14 mouse cellular contexts compared by ENCODE assay signal in the genomic region with DNA sequence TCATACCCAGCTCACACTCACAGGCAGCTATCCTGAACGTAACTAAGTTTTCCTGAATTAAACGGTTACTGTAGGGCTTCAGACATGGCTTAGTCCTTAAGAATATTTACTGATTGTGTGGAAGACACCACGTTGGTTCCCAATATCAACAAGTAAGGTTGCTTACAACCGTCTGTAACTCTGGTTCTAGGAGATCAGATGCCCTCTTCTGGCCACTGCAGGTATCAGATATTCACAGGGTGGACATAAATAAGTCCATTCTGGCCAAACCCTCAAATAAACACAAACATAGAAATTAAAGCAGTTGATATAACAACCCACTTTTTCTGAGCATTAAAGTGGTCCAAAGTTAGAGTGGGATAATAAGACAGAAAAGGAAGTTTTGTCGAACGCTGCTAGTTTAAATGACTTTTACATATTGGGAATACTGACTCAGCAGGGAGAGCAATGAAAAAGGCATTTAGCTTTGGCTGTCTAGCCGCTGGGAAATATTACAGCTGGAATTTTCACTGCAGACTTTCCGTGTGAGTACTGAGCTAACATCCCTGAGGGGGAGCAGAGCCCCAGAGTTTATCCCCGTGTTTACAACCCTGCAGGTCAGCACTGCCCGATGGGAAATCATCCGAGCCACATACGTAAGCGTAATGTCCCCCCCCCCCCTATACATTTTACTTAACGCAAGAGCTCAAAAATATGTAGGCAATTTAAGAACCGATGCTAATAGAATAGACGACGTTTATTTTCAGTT.
DNase-seq lines count a peak whose midpoint lies in the region; ATAC-seq and TF ChIP-seq lines count a peak whose summit lies in the region.
"Had no signal": no experiment of that assay in that cellular context is flagged by ENCODE, and none has a peak within 500 bp of the region (broad histone marks: within the 10 kb centered on the region; RNA-seq: fewer than 3 reads in every experiment).

No protein-coding gene starts in this region.

- H3K27me3 ChIP-seq in heart, adult 2 months (ENCODE audit: control insufficient read depth, insufficient read depth, low read length), result no peaks in the 10 kb centered on the region
- no peaks in the 10 kb centered on the region for H3K27me3 ChIP-seq in heart, embryonic 10.5 days (ENCODE audit: insufficient read depth, poor library complexity, severe bottlenecking)
- H3K27me3 ChIP-seq in midbrain, postnatal 0 days (ENCODE audit: insufficient read depth, low read length), result no peaks in the 10 kb centered on the region
- no peaks in the 10 kb centered on the region for H3K27me3 ChIP-seq in midbrain, embryonic 15.5 days (replicated peaks)
- H3K27me3 ChIP-seq in intestine, embryonic 16.5 days (replicated peaks; ENCODE audit: control insufficient read depth, insufficient read depth, low read length), result no peaks in the 10 kb centered on the region
- no peaks in the 10 kb centered on the region for H3K27me3 ChIP-seq in stomach, embryonic 16.5 days (ENCODE audit: control insufficient read depth, insufficient read depth, low read length)
- no peaks in the 10 kb centered on the region for H3K27me3 ChIP-seq in forebrain, postnatal 0 days (ENCODE audit: insufficient read depth, low read length)
- H3K27me3 ChIP-seq: liver, embryonic 13.5 days had no signal

- no peaks in the 10 kb centered on the region for H3K36me3 ChIP-seq in heart, adult 2 months (ENCODE audit: control insufficient read depth, insufficient read depth, low read length)
- H3K36me3 ChIP-seq in heart, embryonic 10.5 days, result no peaks in the 10 kb centered on the region
- no peaks in the 10 kb centered on the region for H3K36me3 ChIP-seq in midbrain, postnatal 0 days (ENCODE audit: insufficient read depth, low read length)
- H3K36me3 ChIP-seq in midbrain, embryonic 15.5 days (replicated peaks), result no peaks in the 10 kb centered on the region
- H3K36me3 ChIP-seq in intestine, embryonic 16.5 days (ENCODE audit: control insufficient read depth, insufficient read depth, low read length), result no peaks in the 10 kb centered on the region
- H3K36me3 ChIP-seq in stomach, embryonic 16.5 days (ENCODE audit: control insufficient read depth, insufficient read depth, low read length), result no peaks in the 10 kb centered on the region
- H3K36me3 ChIP-seq in forebrain, postnatal 0 days (ENCODE audit: insufficient read depth), result no peaks in the 10 kb centered on the region
- H3K36me3 ChIP-seq: embryonic facial prominence, embryonic 13.5 days; liver, embryonic 13.5 days had no signal

- TF ChIP-seq CTCF in heart, adult 2 months (IDR thresholded peaks at IDR 0.05), result peak; percentile 29; the same call in 1 of the 2 replicates
- peak; percentile 56 for TF ChIP-seq CTCF in midbrain, postnatal 0 days (IDR thresholded peaks at IDR 0.05)
- no peak for TF ChIP-seq CTCF in forebrain, postnatal 0 days (IDR thresholded peaks at IDR 0.05; ENCODE audit: low read depth)

- no peak for ATAC-seq in midbrain, postnatal 0 days (ENCODE audit: low FRiP score)
- ATAC-seq in midbrain, embryonic 15.5 days (replicated peaks), result no peak
- ATAC-seq in intestine, embryonic 16.5 days, result peak; percentile 56
- ATAC-seq in stomach, embryonic 16.5 days (ENCODE audit: insufficient read depth, low FRiP score), result peak; percentile 68; the same call in 1 of the 2 replicates
- no peak for ATAC-seq in forebrain, postnatal 0 days
- ATAC-seq: inflammation-experienced regulatory T-cells, adult 6 months had no signal

- no peak for TF ChIP-seq EP300 in heart, adult 2 months (IDR thresholded peaks at IDR 0.05; ENCODE audit: insufficient read depth, low read depth, low read length)

- no peak overlapping the region for H3K4me2 ChIP-seq in midbrain, postnatal 0 days (ENCODE audit: low read depth, low read length, poor library complexity, severe bottlenecking)
- H3K4me2 ChIP-seq in midbrain, embryonic 15.5 days, result no peak overlapping the region
- H3K4me2 ChIP-seq in intestine, embryonic 16.5 days (ENCODE audit: low read depth, low read length), result 0 out of 2 replicates have a peak overlapping the region, but pooled peaks have one; percentile 9
- H3K4me2 ChIP-seq in stomach, embryonic 16.5 days (ENCODE audit: low read depth, low read length), result peak overlapping the region; percentile 39; the same call in 1 of the 2 replicates
- no peak overlapping the region for H3K4me2 ChIP-seq in forebrain, postnatal 0 days (ENCODE audit: low read depth)
- H3K4me2 ChIP-seq: embryonic facial prominence, embryonic 13.5 days; liver, embryonic 13.5 days had no signal

- H3K9ac ChIP-seq in heart, adult 2 months (ENCODE audit: low read depth, low read length), result no peak overlapping the region
- no peak overlapping the region for H3K9ac ChIP-seq in midbrain, postnatal 0 days (replicated peaks; ENCODE audit: low read length, poor library complexity, severe bottlenecking)
- H3K9ac ChIP-seq in midbrain, embryonic 15.5 days, result no peak overlapping the region
- H3K9ac ChIP-seq in intestine, embryonic 16.5 days (ENCODE audit: low read depth, low read length), result no peak overlapping the region
- no peak overlapping the region for H3K9ac ChIP-seq in stomach, embryonic 16.5 days (ENCODE audit: low read length)
- H3K9ac ChIP-seq in forebrain, postnatal 0 days, result no peak overlapping the region
- H3K9ac ChIP-seq: embryonic facial prominence, embryonic 13.5 days; liver, embryonic 13.5 days had no signal

- intact Hi-C loops in heart, adult 2 months (cut with DNase I), result loop anchor here (10.0 kb wide), 1 partner anchor 489 kb away; no protein-coding TSS in a partner anchor
- intact Hi-C loops in heart, postnatal 14 days (cut with DNase I), result loop anchor here (10.0 kb wide), 1 partner anchor 489 kb away; no protein-coding TSS in a partner anchor

- 69% methylated on average over 17 of the region's 17 CpGs for WGBS in heart, adult 2 months
- WGBS in heart, embryonic 10.5 days, result 75% methylated on average over 17 of the region's 17 CpGs
- 77% methylated on average over 17 of the region's 17 CpGs for WGBS in midbrain, postnatal 0 days
- 78% methylated on average over 17 of the region's 17 CpGs for WGBS in midbrain, embryonic 15.5 days
- WGBS in intestine, embryonic 16.5 days, result 56% methylated on average over 17 of the region's 17 CpGs
- WGBS in stomach, embryonic 16.5 days, result 45% methylated on average over 17 of the region's 17 CpGs
- 79% methylated on average over 17 of the region's 17 CpGs for WGBS in forebrain, postnatal 0 days

- no peaks in the 10 kb centered on the region for H3K4me1 ChIP-seq in heart, adult 2 months (ENCODE audit: control insufficient read depth, insufficient read depth, low read length)
- H3K4me1 ChIP-seq in heart, embryonic 10.5 days, result no peaks in the 10 kb centered on the region
- no peaks in the 10 kb centered on the region for H3K4me1 ChIP-seq in midbrain, postnatal 0 days (ENCODE audit: insufficient read depth, low read length)
- no peaks in the 10 kb centered on the region for H3K4me1 ChIP-seq in midbrain, embryonic 15.5 days
- H3K4me1 ChIP-seq in intestine, embryonic 16.5 days (ENCODE audit: control insufficient read depth, insufficient read depth, low read length), result no peaks in the 10 kb centered on the region
- no peaks in the 10 kb centered on the region for H3K4me1 ChIP-seq in stomach, embryonic 16.5 days (ENCODE audit: control insufficient read depth, insufficient read depth, low read length)
- no peaks in the 10 kb centered on the region for H3K4me1 ChIP-seq in forebrain, postnatal 0 days (ENCODE audit: insufficient read depth)
- H3K4me1 ChIP-seq: embryonic facial prominence, embryonic 13.5 days; liver, embryonic 13.5 days had no signal

- no peaks in the 10 kb centered on the region for H3K79me2 ChIP-seq in heart, adult 2 months (replicated peaks; ENCODE audit: control insufficient read depth, insufficient read depth, low read length)

- DNase-seq in heart, adult 2 months, result no peak
- no peak for DNase-seq in heart, embryonic 10.5 days (ENCODE audit: low spot score)
- DNase-seq in midbrain, postnatal 0 days (ENCODE audit: low spot score), result no peak
- DNase-seq in heart, postnatal 14 days, result no peak
- no peak for DNase-seq in forebrain, postnatal 0 days
- DNase-seq: heart, adult 11 months; liver, embryonic 13.5 days; right cerebral cortex, postnatal 14 days; thymus, postnatal 4 days had no signal

- no peak overlapping the region for H3K4me3 ChIP-seq in heart, adult 2 months
- no peak overlapping the region for H3K4me3 ChIP-seq in heart, embryonic 10.5 days
- no peak overlapping the region for H3K4me3 ChIP-seq in midbrain, postnatal 0 days (ENCODE audit: low read depth, low read length)
- no peak overlapping the region for H3K4me3 ChIP-seq in midbrain, embryonic 15.5 days
- no peak overlapping the region for H3K4me3 ChIP-seq in intestine, embryonic 16.5 days (ENCODE audit: low read length)
- H3K4me3 ChIP-seq in stomach, embryonic 16.5 days (replicated peaks; ENCODE audit: low read length), result no peak overlapping the region
- H3K4me3 ChIP-seq in forebrain, postnatal 0 days (ENCODE audit: low read depth, low read length), result no peak overlapping the region
- H3K4me3 ChIP-seq: embryonic facial prominence, embryonic 13.5 days; liver, embryonic 13.5 days had no signal

- H3K27ac ChIP-seq in heart, adult 2 months, result no peak overlapping the region
- no peak overlapping the region for H3K27ac ChIP-seq in heart, embryonic 10.5 days
- no peak overlapping the region for H3K27ac ChIP-seq in midbrain, postnatal 0 days (ENCODE audit: low read depth, low read length)
- no peak overlapping the region for H3K27ac ChIP-seq in midbrain, embryonic 15.5 days
- no peak overlapping the region for H3K27ac ChIP-seq in intestine, embryonic 16.5 days (ENCODE audit: low read length)
- no peak overlapping the region for H3K27ac ChIP-seq in stomach, embryonic 16.5 days (ENCODE audit: low read length)
- no peak overlapping the region for H3K27ac ChIP-seq in forebrain, postnatal 0 days (ENCODE audit: low read depth, low read length)
- H3K27ac ChIP-seq: embryonic facial prominence, embryonic 13.5 days; liver, embryonic 13.5 days had no signal

- TF ChIP-seq POLR2A in heart, adult 2 months (IDR thresholded peaks at IDR 0.05; ENCODE audit: insufficient read depth, low read depth, low read length), result no peak

- H3K9me3 ChIP-seq in heart, embryonic 10.5 days, result no peaks in the 10 kb centered on the region
- no peaks in the 10 kb centered on the region for H3K9me3 ChIP-seq in midbrain, postnatal 0 days (ENCODE audit: low read length)
- H3K9me3 ChIP-seq in midbrain, embryonic 15.5 days, result no peaks in the 10 kb centered on the region
- H3K9me3 ChIP-seq in intestine, embryonic 16.5 days (ENCODE audit: control insufficient read depth, low read length), result no peaks in the 10 kb centered on the region
- no peaks in the 10 kb centered on the region for H3K9me3 ChIP-seq in stomach, embryonic 16.5 days (replicated peaks; ENCODE audit: control insufficient read depth, low read length)
- H3K9me3 ChIP-seq in forebrain, postnatal 0 days (ENCODE audit: low read length), result no peaks in the 10 kb centered on the region
- H3K9me3 ChIP-seq: embryonic facial prominence, embryonic 13.5 days; liver, embryonic 13.5 days had no signal

Comparison
In these comparisons a context has a peak if more than half of its experiments do, and no peak if none do; other contexts are left out.
1. ATAC-seq: peak in intestine, embryonic 16.5 days (single experiment) and stomach, embryonic 16.5 days (single experiment); none in midbrain, postnatal 0 days (single experiment), midbrain, embryonic 15.5 days (single experiment) and forebrain, postnatal 0 days (single experiment).
2. H3K4me2 ChIP-seq: peak in intestine, embryonic 16.5 days (single experiment) and stomach, embryonic 16.5 days (single experiment); none in midbrain, postnatal 0 days (single experiment), midbrain, embryonic 15.5 days (single experiment) and forebrain, postnatal 0 days (single experiment).